Mouse (Mus musculus): Measurements from ENCODE around the gene Acyp1.

- TF ChIP-seq CTCF (IDR thresholded peaks at IDR 0.05; ENCODE audit: insufficient read depth, low read depth, low read length) (no peak), POLR2A (IDR thresholded peaks at IDR 0.05; ENCODE audit: insufficient read depth, low read depth, low read length) (no peak)
Measured at GRCm38 (mm10) chr12:85257008-85257639, 31.1 kb downstream of the Acyp1 start.
